Mouse (Mus musculus) cortical plate, adult 2 months (tissue): ENCODE measurements around the gene Tmem160.

Experiments
- CTCF ChIP-seq: fragments of 200-500 bp; IDR thresholded peaks from 2 replicates; pipeline ENCODE4 v1.5.1; 2011; ENCODE audit warnings: mild to moderate bottlenecking, control low read depth, low read length; ENCODE audit not compliant: insufficient read depth; ENCODE audit errors: extremely low read depth
- POLR2A ChIP-seq: fragments of 200-500 bp; IDR thresholded peaks from 2 replicates; pipeline ENCODE4 v1.6.1; 2011; ENCODE audit warnings: mild to moderate bottlenecking, low read length, control low read depth; ENCODE audit not compliant: insufficient read depth; ENCODE audit errors: extremely low read depth

DNA sequence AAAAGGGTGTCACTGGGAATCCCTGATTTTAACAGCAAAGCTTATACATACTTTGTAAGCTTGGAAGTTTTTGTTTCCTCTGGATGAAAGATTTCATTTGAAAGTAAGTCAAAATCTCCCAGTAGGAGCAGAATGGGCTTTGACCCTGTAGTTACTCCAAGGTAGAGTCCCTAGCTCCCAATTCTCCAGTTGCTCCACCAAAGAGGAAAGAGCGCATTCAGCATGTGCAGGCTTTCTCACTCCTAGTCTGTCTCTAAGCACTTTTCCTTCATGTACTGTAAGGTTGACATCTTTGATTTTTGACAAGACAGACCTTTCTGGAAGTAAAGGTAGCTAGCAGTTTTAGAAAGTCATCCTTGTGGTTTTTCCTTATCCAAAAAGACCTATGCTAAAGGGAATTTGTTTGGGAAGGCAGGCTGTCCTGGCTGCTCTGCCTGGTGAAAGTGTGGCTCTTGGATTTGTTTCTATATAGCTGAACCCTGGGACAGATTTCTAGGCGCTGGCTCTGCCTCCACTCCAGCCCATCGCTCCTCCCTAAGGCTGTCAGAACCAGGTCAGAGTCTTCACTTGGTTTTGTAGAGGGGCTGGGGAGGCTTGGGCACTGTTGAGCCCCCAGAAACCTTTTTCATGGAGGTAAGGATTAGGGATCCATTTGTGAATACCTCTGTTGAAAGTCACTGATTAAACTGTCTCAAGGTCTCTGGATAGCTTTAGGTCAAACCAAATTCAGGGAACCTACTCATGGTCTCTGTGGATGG, 48.1 kb upstream of the Tmem160 start:
- no peak for TF ChIP-seq POLR2A
- TF ChIP-seq CTCF, result no peak
